Comparison of ENCODE assay signal across 13 mouse cellular contexts in the genomic region with DNA sequence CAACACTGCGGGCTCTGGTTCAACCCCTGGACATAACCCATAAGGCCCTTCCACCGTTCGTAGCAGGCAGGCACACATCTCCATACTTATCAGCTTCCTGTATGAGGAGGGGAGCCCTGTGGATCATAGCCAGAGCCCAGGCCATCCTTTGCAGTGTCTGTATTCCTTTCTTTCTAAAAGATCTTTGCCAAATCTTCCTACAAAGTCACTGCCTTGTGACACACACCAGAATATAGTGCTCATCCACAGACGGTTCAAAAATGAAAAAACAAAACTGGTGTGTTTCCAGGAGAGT.
"Had no signal": no experiment of that assay in that cellular context is flagged by ENCODE, and none has a peak within 500 bp of the region (broad histone marks: within the 10 kb centered on the region; RNA-seq: fewer than 3 reads in every experiment).

No protein-coding gene starts in this region.

- H3K4me2 ChIP-seq: liver, embryonic 15.5 days; neural tube, embryonic 15.5 days had no signal

- H3K36me3 ChIP-seq: liver, embryonic 15.5 days; neural tube, embryonic 15.5 days had no signal

- DNase-seq: kidney, adult 11 months; kidney, adult 9 months; kidney, postnatal 36 days; layer of hippocampus, adult 9-11 months; lung, adult 2 months; lung, postnatal 36 days; midbrain, embryonic 14.5 days; thymus, postnatal 4 days had no signal

- H3K9ac ChIP-seq: liver, embryonic 15.5 days; neural tube, embryonic 15.5 days had no signal

- H3K27me3 ChIP-seq: liver, embryonic 15.5 days; neural tube, embryonic 15.5 days had no signal

- H3K27ac ChIP-seq: kidney, postnatal 0 days; liver, embryonic 15.5 days; neural tube, embryonic 15.5 days had no signal

- H3K9me3 ChIP-seq: liver, embryonic 15.5 days; neural tube, embryonic 15.5 days had no signal

- ATAC-seq: lung, postnatal 0 days had no signal

- H3K4me3 ChIP-seq: liver, embryonic 15.5 days; myocyte; neural tube, embryonic 15.5 days had no signal

- H3K4me1 ChIP-seq: liver, embryonic 15.5 days; neural tube, embryonic 15.5 days had no signal
